Mouse (Mus musculus) cerebellum, adult 18-20 months (tissue): Measurements from ENCODE around the gene Ankrd26.
A peak's percentile ranks its signal among the peaks of the same experiment; 100 is the strongest.

Experiments used
- DNase-seq, 2 experiments: peaks; one replicate each; pipeline ENCODE4 v3.0.0; 2021

Gene Ankrd26

DNA sequence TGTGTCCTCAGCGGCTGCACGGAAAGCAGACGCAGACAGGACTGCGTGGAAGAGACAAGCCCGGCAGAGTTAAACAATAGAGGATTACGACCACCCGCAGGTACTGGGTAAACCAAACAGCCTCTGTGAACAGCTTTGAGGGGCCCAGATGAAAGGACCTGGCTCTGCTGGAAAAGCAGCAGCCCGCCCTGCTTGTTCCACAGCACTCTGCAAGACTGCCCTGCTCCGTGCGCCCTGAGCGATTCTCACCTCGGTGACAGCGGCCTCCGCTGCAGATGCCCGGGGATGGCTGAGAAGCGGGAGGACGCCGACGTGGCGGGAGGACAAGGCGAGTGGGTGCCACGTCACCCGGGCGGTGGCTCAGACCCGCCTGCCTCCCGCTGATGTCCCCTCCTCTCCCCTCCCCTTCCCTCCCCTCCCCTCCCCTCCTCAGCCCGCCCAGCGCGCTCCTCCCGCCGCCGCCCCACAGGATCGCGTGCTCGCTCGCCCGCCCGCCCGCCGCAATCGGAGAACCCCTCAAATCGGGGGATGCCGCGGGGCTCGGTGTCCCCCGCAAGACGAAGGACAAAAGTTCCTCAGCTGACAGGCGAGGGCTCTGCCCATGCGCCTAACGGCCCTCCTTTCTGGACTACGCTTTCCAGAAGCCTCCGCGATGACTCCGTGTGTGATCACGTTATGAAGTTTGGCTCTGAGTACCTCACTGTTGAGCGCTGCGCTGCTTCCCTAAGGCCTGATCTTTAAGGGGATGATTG lies 82.9 kb downstream of the Ankrd26 start, which contains the start of gene Zfp9:
Zfp9 (minus strand) TSS at position 364 of the 752 bp plus-strand sequence.
- peak; percentile 89 to 91 for DNase-seq

DNA sequence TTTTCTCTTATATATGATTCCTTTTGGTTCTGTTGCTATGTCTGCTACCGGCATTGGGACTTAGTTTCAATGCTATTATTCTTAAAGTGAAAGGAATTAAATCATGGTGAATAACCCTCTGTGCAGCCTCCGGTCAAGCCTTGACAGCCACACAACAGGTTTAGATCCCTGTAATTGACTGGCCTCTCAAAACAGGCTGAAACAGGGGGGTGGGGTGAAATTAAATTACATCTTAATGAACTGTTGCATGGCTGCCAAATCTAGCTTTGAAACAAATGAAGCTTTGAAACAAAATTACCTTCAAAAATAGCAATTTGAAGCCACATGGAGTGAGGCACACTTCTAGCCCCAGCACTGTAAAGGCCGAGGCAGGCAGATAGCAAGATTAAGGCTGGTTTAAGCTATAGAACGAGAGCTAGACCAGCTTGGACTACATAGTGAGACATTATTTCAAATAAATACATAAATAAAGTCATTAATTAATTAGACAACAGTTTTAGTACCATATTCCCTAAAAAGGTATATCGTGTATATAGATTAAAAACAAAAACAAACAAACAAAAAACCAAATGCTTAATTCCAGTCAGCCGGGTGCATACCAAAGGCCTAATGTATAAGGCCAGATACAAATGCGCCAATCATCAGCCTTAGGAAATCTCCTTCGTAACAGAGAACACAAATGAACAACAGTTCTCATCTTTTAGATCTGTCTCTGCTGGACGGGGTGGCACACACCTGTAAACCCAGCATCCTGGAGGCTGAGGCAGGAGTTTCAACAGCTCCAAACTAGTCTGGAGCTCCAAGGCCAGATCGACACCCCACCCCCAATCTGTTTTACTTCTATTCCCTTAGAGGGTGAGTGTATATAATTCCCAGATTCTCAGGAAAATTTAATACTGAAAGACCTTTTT lies 83.9 kb downstream of the Ankrd26 start:
- DNase-seq: peak in 1 of 2 experiments; percentile 21

DNA sequence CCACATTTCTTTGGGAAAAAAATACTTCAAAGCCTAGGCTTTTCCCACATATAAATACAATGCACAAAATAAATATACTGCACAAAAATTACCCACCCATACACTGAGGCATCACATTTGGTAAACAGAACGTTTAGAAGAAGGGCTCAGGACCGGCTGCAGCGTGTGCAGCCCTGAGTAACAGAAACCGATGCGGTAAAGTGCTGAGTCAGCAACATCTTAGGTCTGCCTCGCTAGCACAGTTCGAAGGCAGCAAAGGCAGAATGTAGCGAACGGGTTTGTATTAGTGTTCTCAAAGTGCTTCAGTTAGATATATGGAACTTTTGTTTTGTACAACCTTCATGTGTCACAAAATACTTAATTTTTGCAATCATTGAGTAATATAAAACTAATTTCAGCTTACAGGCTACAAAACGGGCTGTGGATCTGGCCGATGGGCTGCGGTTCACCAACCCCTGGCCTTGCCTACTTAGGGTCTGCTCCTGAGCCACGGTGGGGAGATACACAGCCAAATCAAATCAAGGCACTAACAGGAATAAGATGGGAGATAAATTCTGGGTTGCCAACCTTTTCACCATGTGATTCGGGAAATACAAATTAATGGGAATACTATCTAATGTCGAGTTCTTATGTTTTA lies 99.8 kb downstream of the Ankrd26 start:
- DNase-seq: no peak

DNA sequence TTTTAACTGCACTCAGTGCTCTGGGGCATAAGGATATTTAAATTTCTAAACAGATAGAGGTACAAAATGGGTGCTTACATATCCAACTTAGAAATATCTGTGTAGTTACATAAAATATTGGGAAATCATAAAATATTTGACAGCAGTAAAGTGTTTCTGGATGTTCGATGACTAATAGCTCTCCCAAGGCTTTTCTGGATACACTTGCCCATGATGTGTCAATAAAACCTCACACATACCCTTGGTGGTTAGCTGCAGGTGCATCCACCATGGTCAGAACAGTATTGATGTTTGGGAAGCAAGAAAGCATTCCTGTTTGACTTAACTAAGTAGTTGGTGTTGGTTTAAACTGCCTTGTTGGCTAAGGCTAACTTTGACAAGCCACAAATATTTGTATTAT lies 104.3 kb downstream of the Ankrd26 start:
- no peak for DNase-seq

DNA sequence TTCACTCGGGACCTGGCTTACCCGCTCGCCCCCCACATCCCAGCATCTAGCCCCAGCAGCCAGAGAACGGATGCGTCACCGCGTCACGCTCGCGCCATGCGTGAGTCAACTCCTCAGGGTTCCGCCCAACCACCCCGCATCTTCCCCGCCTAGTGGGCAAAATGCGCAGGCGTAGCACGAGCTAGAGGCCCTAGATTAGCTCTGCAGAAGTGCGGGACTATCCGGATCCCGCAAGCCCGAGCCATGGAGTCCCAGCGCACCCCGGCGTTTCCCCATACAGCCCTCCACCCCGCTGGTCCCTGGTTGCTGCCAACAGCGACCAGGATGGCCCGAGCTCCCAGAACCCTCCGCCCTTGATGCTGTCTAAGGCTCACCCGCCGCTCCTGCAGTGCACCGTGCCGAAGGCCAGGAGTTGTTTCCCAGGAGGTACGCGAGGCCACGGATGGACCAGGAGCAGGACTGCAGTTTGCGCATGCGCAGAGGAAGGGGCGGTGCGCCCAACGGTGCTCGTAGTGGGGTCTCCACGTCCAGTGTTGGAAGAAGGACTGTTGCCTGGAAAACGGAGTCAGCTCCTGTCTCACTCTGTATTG lies 106.9 kb downstream of the Ankrd26 start, which contains the start of gene Zfp248:
Zfp248 (minus strand) TSS at position 487 of the 590 bp plus-strand sequence.
- peak; percentile 94 to 96 for DNase-seq

DNA sequence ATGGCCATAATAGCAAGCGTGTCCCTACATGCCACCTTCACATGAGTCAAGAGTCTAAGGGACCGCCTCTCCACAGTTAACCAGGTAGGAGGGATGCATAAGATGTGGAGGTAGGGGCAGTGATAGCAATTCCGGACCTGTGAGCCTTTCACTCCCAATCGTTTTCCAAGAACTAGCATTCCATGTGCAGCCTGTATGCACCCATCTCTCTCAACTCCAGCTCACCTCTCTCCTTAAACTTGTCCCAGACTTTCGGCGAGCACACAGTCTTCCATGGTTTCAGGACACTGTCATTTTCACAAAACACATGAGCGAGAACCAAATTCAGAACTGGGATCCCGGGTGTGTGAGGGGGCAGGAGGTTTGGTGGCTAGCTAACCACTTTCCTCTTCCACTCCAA lies 107.6 kb downstream of the Ankrd26 start:
- peak in 1 of 2 experiments; percentile 15 for DNase-seq
